Mouse (Mus musculus) lung, postnatal 0 days (tissue): ENCODE data around the gene Supt16.

ENCODE experiments used
- CTCF ChIP-seq: IDR thresholded peaks from 2 replicates; pipeline ENCODE4 v1.5.1; 2016; ENCODE audit warnings: antibody characterized with exemption, mild to moderate bottlenecking
- EP300 ChIP-seq: IDR thresholded peaks from 2 replicates; pipeline ENCODE4 v1.6.1; 2016; ENCODE audit warnings: antibody characterized with exemption, mild to moderate bottlenecking, control low read depth

GRCm38 (mm10) chr14:52195691-52196090, 1.5 kb downstream of the Supt16 start:
- TF ChIP-seq EP300, result no peak
- peak; percentile 73 for TF ChIP-seq CTCF
